Mouse (Mus musculus): ENCODE data around the gene Slc16a2. TPM values are rescaled to one million over a fixed set of nuclear protein-coding genes. Genes with fewer than 3 reads are reported as not detected.

Gene Slc16a2
- polyA plus RNA-seq, 1 experiment from 2014 or later: 29.2 TPM

DNA sequence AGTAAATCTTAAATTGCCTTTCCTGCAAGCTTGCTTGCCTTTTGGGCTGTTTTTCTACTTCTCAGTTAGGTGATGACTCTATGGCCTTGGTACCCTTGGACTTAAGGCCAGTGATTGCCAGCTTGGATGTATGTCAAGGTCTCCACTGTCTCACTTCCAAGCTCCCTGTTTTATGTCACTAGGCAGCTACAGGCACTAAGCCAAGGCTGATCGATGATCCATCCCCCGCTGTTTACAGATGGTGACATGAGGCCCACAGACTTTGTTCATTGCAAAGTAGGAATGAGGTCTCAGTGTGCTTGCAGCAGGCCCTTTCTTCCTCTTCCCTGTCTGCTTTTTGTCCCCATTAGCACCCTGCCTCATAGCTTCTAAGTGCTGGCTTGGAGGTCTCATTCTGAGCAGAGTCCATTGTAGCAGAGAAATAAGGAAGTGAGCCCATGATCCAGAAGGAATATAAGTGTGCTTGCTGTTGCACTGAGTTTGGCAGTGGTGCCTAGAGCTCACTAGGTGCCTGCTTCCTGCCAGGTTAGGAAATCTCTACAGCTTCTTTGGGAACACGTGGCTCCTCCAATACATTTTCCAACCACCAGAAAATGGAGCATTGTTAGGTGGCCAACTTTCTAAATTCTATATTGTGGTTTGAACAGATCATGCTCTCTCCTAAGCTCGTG, 89.6 kb downstream of the Slc16a2 start:
- Histone ChIP-seq H3K27ac (no peak overlapping the region), H3K9ac (no peak overlapping the region), H3K36me3 (no peaks in the 10 kb centered on the region), H3K27me3 (peaks cover 41% of the 10 kb centered on the region), H3K9me3 (no peaks in the 10 kb centered on the region), H3K4me3 (no peak overlapping the region), H3K4me2 (replicated peaks) (no peak overlapping the region), H3K4me1 (no peaks in the 10 kb centered on the region)
- 58% methylated on average over 4 of the region's 4 CpGs for WGBS
- no peak for ATAC-seq (ENCODE audit: low FRiP score, low read depth)

DNA sequence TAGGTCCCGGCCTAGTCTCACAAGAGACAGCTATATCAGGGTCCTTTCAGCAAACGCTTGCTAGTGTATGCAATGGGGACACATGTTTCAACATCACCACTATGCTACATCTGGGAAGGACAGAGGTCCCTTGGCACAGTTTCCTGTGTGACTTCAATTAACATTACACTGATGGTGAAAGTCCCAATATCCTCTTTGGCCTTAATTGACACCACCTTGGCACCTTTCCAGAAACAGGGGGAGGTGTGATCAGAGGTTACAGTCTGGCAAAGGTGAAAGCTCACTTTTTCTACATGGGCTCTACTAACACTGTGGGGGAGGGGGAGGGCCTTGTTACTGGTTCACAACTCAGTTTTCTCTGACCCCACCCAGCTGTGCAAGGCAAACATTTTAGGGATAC, 99.3 kb downstream of the Slc16a2 start:
- Histone ChIP-seq H3K9ac (no peak overlapping the region), H3K4me3 (no peak overlapping the region), H3K4me1 (peaks cover 9% of the 10 kb centered on the region; the same call in 1 of the 2 replicates), H3K27me3 (peaks cover 49% of the 10 kb centered on the region), H3K27ac (no peak overlapping the region), H3K36me3 (no peaks in the 10 kb centered on the region), H3K4me2 (replicated peaks) (no peak overlapping the region), H3K9me3 (no peaks in the 10 kb centered on the region)
- no peak for ATAC-seq (ENCODE audit: low FRiP score, low read depth)
- 56% methylated on average over 2 of the region's 2 CpGs for WGBS

DNA sequence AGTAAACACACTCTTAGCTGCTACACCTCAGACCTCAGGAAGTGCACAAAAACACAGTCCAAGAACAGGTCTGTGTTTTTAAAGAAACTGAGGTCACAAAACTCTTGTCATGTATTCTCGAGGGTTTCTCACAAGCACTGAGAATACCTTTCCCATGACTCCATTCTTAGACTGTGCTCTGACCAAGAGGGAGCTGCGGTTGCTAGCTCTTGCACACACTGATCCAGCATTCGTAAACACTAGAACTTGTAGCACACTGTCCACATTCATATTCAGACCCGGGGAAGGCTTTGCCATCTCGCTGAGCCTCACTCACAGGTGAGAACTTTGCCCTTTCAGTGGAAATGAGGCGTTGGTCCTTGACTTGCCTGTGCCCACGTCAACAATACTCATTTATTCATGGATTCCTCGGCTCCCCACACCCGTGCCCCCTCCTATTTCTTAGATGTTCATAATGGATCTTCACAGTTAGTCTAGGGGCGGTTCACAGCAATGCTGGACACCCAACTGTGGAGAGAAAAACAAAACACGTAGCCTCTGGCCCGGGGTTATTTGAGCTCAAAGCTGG, 102.1 kb downstream of the Slc16a2 start:
- 43% methylated on average over 12 of the region's 12 CpGs for WGBS
- H3K27me3 ChIP-seq: peaks cover 52% of the 10 kb centered on the region
- H3K4me1 ChIP-seq: peaks cover 9% of the 10 kb centered on the region; the same call in 1 of the 2 replicates
- no peak overlapping the region for H3K4me3 ChIP-seq
- H3K36me3 ChIP-seq: no peaks in the 10 kb centered on the region
- H3K9me3 ChIP-seq: no peaks in the 10 kb centered on the region
- ATAC-seq (ENCODE audit: low FRiP score, low read depth): no peak
- no peak overlapping the region for H3K9ac ChIP-seq
- H3K4me2 ChIP-seq (replicated peaks): 0 out of 2 replicates have a peak overlapping the region, but pooled peaks have one; percentile 9
- no peak overlapping the region for H3K27ac ChIP-seq

DNA sequence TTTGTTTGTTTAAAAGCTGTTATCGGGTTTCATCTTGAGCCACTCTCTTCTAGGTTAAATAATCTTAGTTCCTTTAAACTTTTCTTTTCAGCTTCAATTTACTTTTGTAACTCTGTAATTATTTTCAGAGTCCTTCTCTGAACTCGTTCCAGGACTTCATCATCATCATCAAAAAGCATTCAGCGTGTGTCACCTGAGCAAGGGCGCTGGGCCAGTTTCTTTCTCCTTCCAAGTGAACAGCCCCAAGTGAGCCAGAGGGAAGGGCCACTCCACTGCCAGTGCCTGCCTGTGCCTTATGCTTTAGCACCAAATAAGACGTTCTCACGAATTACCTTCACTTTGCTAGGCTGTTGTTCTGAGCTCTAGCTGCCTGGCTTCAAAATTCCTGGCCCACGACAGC, 108.9 kb downstream of the Slc16a2 start:
- H3K9ac ChIP-seq: no peak overlapping the region
- no peak overlapping the region for H3K4me3 ChIP-seq
- WGBS: 59% methylated on average over 7 of the region's 7 CpGs
- no peak overlapping the region for H3K4me2 ChIP-seq (replicated peaks)
- H3K9me3 ChIP-seq: no peaks in the 10 kb centered on the region
- peaks cover 7% of the 10 kb centered on the region; the same call in 1 of the 2 replicates for H3K4me1 ChIP-seq
- no peaks in the 10 kb centered on the region for H3K36me3 ChIP-seq
- peaks cover 59% of the 10 kb centered on the region for H3K27me3 ChIP-seq
- H3K27ac ChIP-seq: no peak overlapping the region
- ATAC-seq (ENCODE audit: low FRiP score, low read depth): no peak

DNA sequence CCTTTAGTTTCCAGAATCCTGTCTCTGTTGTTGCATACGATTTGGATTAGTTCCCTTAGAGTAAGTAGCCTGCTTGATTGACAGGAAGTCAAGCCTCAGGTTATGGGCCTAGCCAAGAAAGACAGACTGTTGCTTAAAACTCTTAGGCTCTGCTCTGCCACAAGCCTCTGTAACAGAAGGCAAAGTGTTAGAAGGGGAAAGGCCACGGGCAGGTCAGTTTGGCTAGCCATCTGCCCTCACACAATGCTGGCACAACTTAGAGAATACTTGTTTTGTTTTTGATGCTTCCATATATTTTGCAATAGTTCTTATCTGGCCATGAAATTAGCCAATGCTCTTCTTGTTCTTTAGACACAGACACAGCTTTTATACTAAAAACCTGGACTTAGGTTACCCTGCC, 112.1 kb downstream of the Slc16a2 start:
- ATAC-seq (ENCODE audit: low FRiP score, low read depth): no peak
- H3K4me3 ChIP-seq: no peak overlapping the region
- H3K27ac ChIP-seq: no peak overlapping the region
- no peaks in the 10 kb centered on the region for H3K9me3 ChIP-seq
- no peak overlapping the region for H3K4me2 ChIP-seq (replicated peaks)
- no peaks in the 10 kb centered on the region for H3K36me3 ChIP-seq
- peaks cover 73% of the 10 kb centered on the region for H3K27me3 ChIP-seq
- no peak overlapping the region for H3K9ac ChIP-seq
- peaks cover 7% of the 10 kb centered on the region; the same call in 1 of the 2 replicates for H3K4me1 ChIP-seq
- WGBS: 61% methylated on average over 2 of the region's 2 CpGs

DNA sequence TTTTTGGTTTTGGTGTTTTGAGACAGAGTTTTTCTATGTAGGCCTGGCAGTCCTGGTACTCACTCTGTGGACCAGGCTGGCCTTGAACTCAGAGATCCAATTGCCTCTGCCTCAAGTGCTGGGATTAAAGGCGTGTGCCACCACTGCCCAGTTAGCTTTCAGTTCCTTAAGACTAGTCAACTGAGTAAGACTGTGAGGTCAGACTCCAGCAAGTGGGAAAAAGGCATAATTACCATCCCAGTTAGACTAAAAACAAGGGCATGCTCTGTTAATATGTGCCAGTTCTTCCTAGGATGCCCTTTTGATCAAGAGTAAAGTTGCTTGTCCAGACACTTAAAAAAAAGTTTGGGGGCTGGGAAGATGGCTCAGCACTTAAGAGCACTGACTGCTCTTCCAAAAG, 113.2 kb downstream of the Slc16a2 start:
- WGBS: 65% methylated on average over 1 of the region's 1 CpGs
- Histone ChIP-seq H3K27me3 (peaks cover 74% of the 10 kb centered on the region), H3K4me2 (replicated peaks) (no peak overlapping the region), H3K4me3 (no peak overlapping the region), H3K9ac (no peak overlapping the region), H3K27ac (no peak overlapping the region), H3K36me3 (no peaks in the 10 kb centered on the region), H3K4me1 (peaks cover 13% of the 10 kb centered on the region), H3K9me3 (no peaks in the 10 kb centered on the region)
- ATAC-seq (ENCODE audit: low FRiP score, low read depth): no peak

DNA sequence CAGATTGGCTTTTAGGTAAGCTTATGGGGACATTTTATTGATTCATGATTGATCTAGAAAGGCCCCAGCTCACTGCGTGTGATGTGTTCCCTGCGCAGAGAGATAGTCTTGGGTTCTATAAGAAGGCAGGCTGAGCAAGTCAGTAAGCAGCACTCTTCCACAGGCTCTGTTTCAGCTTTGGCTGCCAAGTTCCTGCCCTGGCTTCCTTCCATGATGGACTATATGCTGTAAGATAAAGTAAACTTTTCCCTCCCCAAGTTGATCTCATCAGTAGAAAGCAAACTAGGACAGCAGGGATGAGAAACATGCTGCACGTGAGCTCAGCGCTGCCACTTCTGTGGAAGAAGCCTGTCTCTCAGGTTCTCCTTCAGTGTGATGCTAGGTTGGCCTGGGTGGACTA, 117.2 kb downstream of the Slc16a2 start:
- Histone ChIP-seq H3K4me1 (peaks cover 6% of the 10 kb centered on the region), H3K4me3 (no peak overlapping the region), H3K27me3 (peaks cover 76% of the 10 kb centered on the region), H3K4me2 (replicated peaks) (no peak overlapping the region), H3K9me3 (no peaks in the 10 kb centered on the region), H3K27ac (no peak overlapping the region), H3K36me3 (no peaks in the 10 kb centered on the region), H3K9ac (no peak overlapping the region)
- 89% methylated on average over 4 of the region's 4 CpGs for whole genome bisulfite sequencing
- no peak for ATAC-seq (ENCODE audit: low FRiP score, low read depth)

DNA sequence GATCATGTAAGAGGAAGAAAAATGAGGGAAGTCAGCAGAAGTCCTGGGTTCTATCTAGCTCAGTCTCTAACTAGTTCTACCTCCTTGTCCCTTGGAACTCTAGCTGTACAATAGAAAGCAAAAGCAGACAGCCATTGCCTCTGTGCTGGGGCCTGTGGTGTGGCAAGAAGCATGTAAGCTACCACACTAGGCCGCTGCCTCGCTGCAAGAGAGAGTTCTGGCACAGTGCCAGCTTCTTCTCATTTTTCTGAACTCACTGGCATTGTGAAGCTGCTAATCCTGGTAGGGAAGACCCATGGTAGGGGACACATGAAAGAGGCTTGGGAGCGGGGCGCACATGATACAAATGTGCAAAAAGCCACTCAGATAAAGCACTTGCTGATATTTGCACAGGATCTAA, 117.8 kb downstream of the Slc16a2 start:
- Histone ChIP-seq H3K4me1 (peaks cover 6% of the 10 kb centered on the region), H3K4me3 (no peak overlapping the region), H3K27ac (no peak overlapping the region), H3K9ac (no peak overlapping the region), H3K4me2 (replicated peaks) (no peak overlapping the region), H3K9me3 (no peaks in the 10 kb centered on the region), H3K36me3 (no peaks in the 10 kb centered on the region), H3K27me3 (peaks cover 81% of the 10 kb centered on the region)
- WGBS: 64% methylated on average over 4 of the region's 4 CpGs
- ATAC-seq (ENCODE audit: low FRiP score, low read depth): peak; percentile 48

DNA sequence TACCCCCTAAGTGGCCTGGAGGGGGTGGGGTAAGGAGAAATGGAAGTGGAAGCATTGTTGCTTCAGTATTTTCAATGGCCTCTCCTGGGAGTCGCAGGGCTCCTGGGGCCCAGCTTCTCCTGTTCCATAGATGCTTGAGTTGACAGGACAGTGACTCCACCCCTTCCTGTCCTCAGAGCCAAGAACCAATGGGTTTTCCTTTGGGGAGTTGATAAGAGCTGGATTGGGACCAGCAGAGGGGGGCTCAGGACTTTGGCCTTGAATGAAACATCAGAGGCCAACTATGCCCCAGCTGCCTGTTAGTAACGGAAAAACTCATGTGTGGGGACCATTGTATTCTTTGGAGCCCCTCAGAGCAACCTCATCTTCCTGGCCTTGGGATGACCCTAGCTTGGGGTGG, 124.0 kb downstream of the Slc16a2 start:
- H3K4me2 ChIP-seq (replicated peaks): no peak overlapping the region
- WGBS: 84% methylated on average over 2 of the region's 2 CpGs
- H3K36me3 ChIP-seq: no peaks in the 10 kb centered on the region
- H3K9me3 ChIP-seq: no peaks in the 10 kb centered on the region
- H3K27ac ChIP-seq: no peak overlapping the region
- no peak overlapping the region for H3K4me3 ChIP-seq
- peaks cover 17% of the 10 kb centered on the region for H3K4me1 ChIP-seq
- peaks cover 95% of the 10 kb centered on the region for H3K27me3 ChIP-seq
- ATAC-seq (ENCODE audit: low FRiP score, low read depth): no peak
- H3K9ac ChIP-seq: no peak overlapping the region

DNA sequence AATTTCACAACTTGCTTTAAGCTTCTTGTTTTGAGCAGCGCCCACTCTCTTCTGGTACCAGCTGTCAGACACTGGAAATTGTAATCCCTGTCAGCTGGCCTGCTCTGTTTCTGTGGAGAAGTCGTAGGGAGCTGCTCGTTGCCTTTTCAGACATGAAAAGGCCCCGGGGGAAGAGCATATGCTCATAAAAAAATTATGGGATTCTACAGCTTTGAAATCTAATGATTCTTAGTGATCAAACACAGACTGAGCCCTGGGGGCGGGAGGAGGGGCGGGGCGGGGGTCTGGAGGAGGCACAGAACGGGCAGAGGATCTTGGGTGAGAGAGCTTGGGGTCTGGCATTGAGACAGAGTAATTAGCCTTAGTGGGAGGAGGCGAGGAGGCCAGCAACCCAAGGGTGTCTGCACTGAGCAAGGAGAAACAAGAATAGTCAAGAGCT, 125.7 kb downstream of the Slc16a2 start:
- Histone ChIP-seq H3K9ac (no peak overlapping the region), H3K4me1 (peaks cover 17% of the 10 kb centered on the region), H3K36me3 (no peaks in the 10 kb centered on the region), H3K27ac (peak overlapping the region; percentile 58; the same call in 1 of the 2 replicates), H3K27me3 (peaks cover 90% of the 10 kb centered on the region), H3K4me2 (replicated peaks) (peak overlapping the region; percentile 75), H3K4me3 (peak overlapping the region; percentile 46), H3K9me3 (no peaks in the 10 kb centered on the region)
- WGBS: 3% methylated on average over 9 of the region's 9 CpGs
- ATAC-seq (ENCODE audit: low FRiP score, low read depth): peak; percentile 70

DNA sequence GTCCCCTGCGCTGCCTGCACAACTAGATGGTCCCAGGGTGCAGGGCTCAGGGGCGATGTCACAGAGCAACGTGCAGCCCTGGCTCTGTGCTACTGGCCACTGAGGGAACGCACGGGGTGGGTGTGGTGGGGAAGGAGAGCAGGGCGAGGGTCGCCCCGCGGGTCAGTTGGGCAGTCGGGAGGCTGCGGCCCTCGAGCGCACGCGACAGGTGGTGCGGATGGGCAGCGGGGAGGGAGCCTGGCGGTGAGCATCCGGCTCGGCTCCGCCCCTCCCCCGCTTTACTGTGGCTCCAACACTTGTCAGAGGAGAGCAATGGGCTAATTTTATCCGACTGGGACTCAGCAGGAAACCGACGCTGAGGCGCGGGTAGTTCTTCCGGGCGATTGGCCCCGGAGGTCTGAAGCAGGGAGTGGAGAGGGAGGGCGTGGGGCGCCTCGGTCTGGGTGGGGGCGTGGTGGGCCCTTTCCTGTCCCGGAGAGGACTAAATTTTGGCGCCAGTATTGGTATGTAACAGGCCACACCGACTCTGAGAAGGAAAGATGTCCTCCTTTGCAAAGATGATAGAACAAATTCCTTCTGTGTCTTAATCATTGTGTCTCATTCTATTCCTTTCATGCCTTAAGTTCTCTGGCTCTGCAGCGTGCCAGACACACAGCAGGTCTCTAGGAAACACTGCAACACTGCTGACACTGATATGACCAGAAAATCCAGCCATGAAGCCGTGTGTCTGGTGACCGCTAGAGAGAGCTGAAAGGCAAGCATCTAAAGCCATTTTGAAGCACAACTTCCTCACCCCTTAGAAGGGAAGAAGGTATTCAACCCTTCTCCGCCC, 126.4 kb downstream of the Slc16a2 start:
- H3K9me3 ChIP-seq: no peaks in the 10 kb centered on the region
- H3K4me2 ChIP-seq (replicated peaks): peak overlapping the region; percentile 75
- no peaks in the 10 kb centered on the region for H3K36me3 ChIP-seq
- H3K27me3 ChIP-seq: peaks cover 83% of the 10 kb centered on the region
- peaks cover 17% of the 10 kb centered on the region for H3K4me1 ChIP-seq
- peak overlapping the region; percentile 59 for H3K9ac ChIP-seq
- peak overlapping the region; percentile 46 for H3K4me3 ChIP-seq
- peak; percentile 73 for ATAC-seq (ENCODE audit: low FRiP score, low read depth)
- 1% methylated on average over 35 of the region's 41 CpGs for WGBS
- peak overlapping the region; percentile 28; the same call in 1 of the 2 replicates for H3K27ac ChIP-seq

DNA sequence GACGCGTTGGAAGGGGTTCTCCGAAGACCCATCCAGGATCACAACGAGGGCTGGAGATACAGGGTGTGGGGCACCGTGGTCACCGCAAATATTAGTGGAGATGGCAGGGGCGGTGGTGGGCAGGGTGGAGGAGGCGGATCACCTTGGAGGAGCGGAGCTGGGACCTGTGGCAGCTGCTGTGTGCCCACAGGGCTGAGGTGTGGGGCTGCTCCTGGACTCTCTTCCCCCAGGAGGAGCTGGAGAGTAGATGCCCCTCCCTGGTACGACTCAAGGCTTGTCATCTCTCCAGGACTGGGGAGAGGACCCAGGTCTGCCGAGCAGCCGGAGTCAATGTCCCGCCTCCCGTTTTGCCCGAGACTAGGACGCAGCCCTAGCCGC, 127.0 kb downstream of the Slc16a2 start:
- no peaks in the 10 kb centered on the region for H3K9me3 ChIP-seq
- H3K27me3 ChIP-seq: peaks cover 82% of the 10 kb centered on the region

More for the DNA sequence above, 127.0 kb downstream of the Slc16a2 start:
- ATAC-seq (ENCODE audit: low FRiP score, low read depth): 0 out of 2 replicates have a peak, but pooled peaks have one; percentile 9
- H3K9ac ChIP-seq: peak overlapping the region; percentile 59
- H3K27ac ChIP-seq: no peak overlapping the region
- H3K4me2 ChIP-seq (replicated peaks): peak overlapping the region; percentile 75
- H3K36me3 ChIP-seq: no peaks in the 10 kb centered on the region
- H3K4me1 ChIP-seq: peaks cover 17% of the 10 kb centered on the region
- WGBS: 14% methylated on average over 14 of the region's 17 CpGs
- peak overlapping the region; percentile 46 for H3K4me3 ChIP-seq

Data from limb, embryonic 13.5 days (tissue).